Mouse (Mus musculus) MEL (cell line): ENCODE data around the gene Lca5.

ENCODE experiments used
- CHD1 ChIP-seq: IDR thresholded peaks from 2 replicates; pipeline ENCODE4 v1.6.1; 2012; ENCODE audit warnings: low read depth, mild to moderate bottlenecking, inconsistent platforms, low read length, improper control_type of control experiment
- CHD2 ChIP-seq: IDR thresholded peaks from 2 replicates; pipeline ENCODE4 v1.6.1; 2011; ENCODE audit warnings: low read length, improper control_type of control experiment
- CTCF ChIP-seq, 3 experiments: IDR thresholded peaks in 2 of 3; conservative IDR thresholded peaks in 1 of 3; 2 replicates each; pipeline ENCODE4 v1.5.1; 2011 to 2012; ENCODE audit warnings: low read length in 3 of 3, low read depth in 2 of 3, mild to moderate bottlenecking in 2 of 3, improper control_type of control experiment in 1 of 3, inconsistent platforms in 1 of 3, mixed read lengths in 1 of 3, moderate library complexity in 1 of 3; ENCODE audit not compliant: control insufficient read depth in 1 of 3, insufficient read depth in 1 of 3, poor library complexity in 1 of 3, severe bottlenecking in 1 of 3
- EP300 ChIP-seq, 2 experiments: IDR thresholded peaks; 2 replicates each; pipeline ENCODE4 v1.6.1; 2011; ENCODE audit warnings: improper control_type of control experiment in 2 of 2, low read length in 2 of 2, low read depth in 1 of 2, mild to moderate bottlenecking in 1 of 2
- GATA1 ChIP-seq: IDR thresholded peaks from 2 replicates; pipeline ENCODE4 v1.6.1; 2011; ENCODE audit warnings: low read depth, low read length, improper control_type of control experiment
- KAT2A ChIP-seq: conservative IDR thresholded peaks from 2 replicates; pipeline ENCODE4 v1.6.1; 2012; ENCODE audit warnings: low read depth, low read length, improper control_type of control experiment, inconsistent platforms
- MAX ChIP-seq: IDR thresholded peaks from 2 replicates; pipeline ENCODE4 v1.6.1; 2011; ENCODE audit warnings: low read length, improper control_type of control experiment
- MYC ChIP-seq: IDR thresholded peaks from 2 replicates; pipeline ENCODE4 v1.6.1; 2011; ENCODE audit warnings: low read depth, mild to moderate bottlenecking, low read length, improper control_type of control experiment, moderate library complexity
- POLR2A ChIP-seq, 2 experiments: IDR thresholded peaks; 2 replicates each; pipeline ENCODE4 v1.6.1; 2011 to 2012; ENCODE audit warnings: low read length in 2 of 2, mild to moderate bottlenecking in 2 of 2, control low read depth in 1 of 2, improper control_type of control experiment in 1 of 2, low read depth in 1 of 2, moderate library complexity in 1 of 2; ENCODE audit not compliant: control insufficient read depth in 1 of 2, insufficient read depth in 1 of 2, poor library complexity in 1 of 2
- POLR2AphosphoS5 ChIP-seq: IDR thresholded peaks from 2 replicates; pipeline ENCODE4 v1.6.1; 2012; ENCODE audit warnings: low read depth, borderline replicate concordance, mild to moderate bottlenecking, inconsistent platforms, low read length, moderate library complexity, mixed read lengths
- SIN3A ChIP-seq: IDR thresholded peaks from 2 replicates; pipeline ENCODE4 v1.6.1; 2012; ENCODE audit warnings: low read length, improper control_type of control experiment, inconsistent platforms
- ZNF384 ChIP-seq: IDR thresholded peaks from 2 replicates; pipeline ENCODE4 v1.6.1; 2012; ENCODE audit warnings: low read depth, mild to moderate bottlenecking, inconsistent platforms, low read length, improper control_type of control experiment

- TF ChIP-seq SIN3A, result no peak
- no peak for TF ChIP-seq CHD2
- no peak for TF ChIP-seq ZNF384
- no peak for TF ChIP-seq KAT2A
- TF ChIP-seq CTCF (IDR thresholded peaks at IDR 0.05 in 2 of 3, conservative IDR thresholded peaks at IDR 0.05 in 1 of 3; ENCODE audit: control insufficient read depth in 1 of 3, insufficient read depth in 1 of 3, low read depth in 2 of 3, low read length in 3 of 3, poor library complexity in 1 of 3, severe bottlenecking in 1 of 3), result no peak
- TF ChIP-seq EP300 (IDR thresholded peaks at IDR 0.05; ENCODE audit: low read depth in 1 of 2, low read length in 2 of 2), result no peak
- no peak for TF ChIP-seq POLR2AphosphoS5
- no peak for TF ChIP-seq CHD1
- TF ChIP-seq GATA1, result no peak
- TF ChIP-seq MYC, result no peak
- no peak for TF ChIP-seq MAX
- no peak for TF ChIP-seq POLR2A (IDR thresholded peaks at IDR 0.05; ENCODE audit: control insufficient read depth in 1 of 2, insufficient read depth in 1 of 2, low read depth in 1 of 2, low read length in 2 of 2, poor library complexity in 1 of 2)
These were observed 90.3 kb downstream of the Lca5 start for GRCm38 (mm10) chr9:83350613-83351012.
